Mouse (Mus musculus) telencephalon, adult 2 months (tissue): Measurements from ENCODE around the gene Gab2.

Experiments used
- DNase-seq: peaks from one replicate; pipeline ENCODE4 v3.0.0-alpha.2; 2011; ENCODE audit warnings: low read depth, low spot score

Gene Gab2

GRCm38 (mm10) chr7:97081242-97081958 is at the start of gene Gab2:
Gene Gab2, plus strand, starts transcription at chr7:97081586.
- DNase-seq, result no peak

- DNase-seq, result no peak
Observed at GRCm38 (mm10) chr7:97032412-97032811, 49.0 kb upstream of the Gab2 start.

GRCm38 (mm10) chr7:97039641-97040040 is 41.7 kb upstream of the Gab2 start:
- no peak for DNase-seq

- no peak for DNase-seq
Observed at GRCm38 (mm10) chr7:97041868-97042449, 39.4 kb upstream of the Gab2 start.

GRCm38 (mm10) chr7:97042981-97043380 is 38.4 kb upstream of the Gab2 start:
- DNase-seq, result no peak

GRCm38 (mm10) chr7:97060966-97061365 is 20.4 kb upstream of the Gab2 start:
- DNase-seq, result no peak

GRCm38 (mm10) chr7:97071512-97071911 is 9.9 kb upstream of the Gab2 start:
- no peak for DNase-seq

- no peak for DNase-seq
Observed at GRCm38 (mm10) chr7:97072061-97072460, 9.3 kb upstream of the Gab2 start.

GRCm38 (mm10) chr7:97074974-97075373 is 6.4 kb upstream of the Gab2 start:
- no peak for DNase-seq

- DNase-seq, result no peak
Observed at GRCm38 (mm10) chr7:97076977-97077376, 4.4 kb upstream of the Gab2 start.

- no peak for DNase-seq
Observed at GRCm38 (mm10) chr7:97078685-97079084, 2.7 kb upstream of the Gab2 start.

- DNase-seq, result no peak
Observed at GRCm38 (mm10) chr7:97079145-97079544, 2.2 kb upstream of the Gab2 start.

- DNase-seq, result no peak
Observed at GRCm38 (mm10) chr7:97079651-97080365, 1.6 kb upstream of the Gab2 start.

- DNase-seq, result no peak
Observed at GRCm38 (mm10) chr7:97080621-97081241, 655 bp upstream of the Gab2 start.

GRCm38 (mm10) chr7:97081959-97082218 is 503 bp downstream of the Gab2 start:
- DNase-seq, result no peak

- no peak for DNase-seq
Observed at GRCm38 (mm10) chr7:97082219-97083101, 1.1 kb downstream of the Gab2 start.

- DNase-seq, result no peak
Observed at GRCm38 (mm10) chr7:97083579-97083978, 2.2 kb downstream of the Gab2 start.

- DNase-seq, result no peak
Observed at GRCm38 (mm10) chr7:97084181-97084580, 2.8 kb downstream of the Gab2 start.

GRCm38 (mm10) chr7:97085291-97085690 is 3.9 kb downstream of the Gab2 start:
- DNase-seq, result no peak

GRCm38 (mm10) chr7:97094241-97094640 is 12.9 kb downstream of the Gab2 start:
- DNase-seq, result no peak

GRCm38 (mm10) chr7:97108119-97108518 is 26.7 kb downstream of the Gab2 start:
- DNase-seq, result no peak

- no peak for DNase-seq
Observed at GRCm38 (mm10) chr7:97128949-97129348, 47.6 kb downstream of the Gab2 start.
